Mouse (Mus musculus) MEL (cell line): ENCODE data around the gene Flnb. TPM values are rescaled to one million over a fixed set of nuclear protein-coding genes. Genes with fewer than 3 reads are reported as not detected.

Source experiments
- DNase-seq: peaks from one replicate; pipeline ENCODE4 v3.0.0; 2011; ENCODE audit warnings: low read depth, low spot score
- H3K27ac ChIP-seq: 2 replicates; pipeline ENCODE4 v1.5.1; 2012; ENCODE audit warnings: low read depth, mild to moderate bottlenecking, control low read depth, low read length, moderate library complexity; ENCODE audit not compliant: control insufficient read depth
- H3K27me3 ChIP-seq, 2 experiments: fragments of 150-350 bp in 1 of 2; sonication (generic) in 1 of 2; 2 replicates each; pipeline ENCODE4 v1.6.1; 2012; ENCODE audit warnings: low read length in 2 of 2, mild to moderate bottlenecking in 2 of 2, improper control_type of control experiment in 1 of 2, moderate library complexity in 1 of 2; ENCODE audit not compliant: insufficient read depth in 2 of 2, control insufficient read depth in 1 of 2
- H3K36me3 ChIP-seq, 2 experiments: 2 replicates each; pipeline ENCODE4 v1.6.1; 2012 to 2014; ENCODE audit warnings: low read length in 2 of 2, improper control_type of control experiment in 1 of 2, inconsistent platforms in 1 of 2, mild to moderate bottlenecking in 1 of 2; ENCODE audit not compliant: insufficient read depth in 2 of 2, control insufficient read depth in 1 of 2
- H3K4me1 ChIP-seq, 2 experiments: fragments of 150-350 bp in 1 of 2; sonication (generic) in 1 of 2; 2 replicates each; pipeline ENCODE4 v1.6.1; 2012; ENCODE audit warnings: low read length in 2 of 2, improper control_type of control experiment in 1 of 2, mild to moderate bottlenecking in 1 of 2; ENCODE audit not compliant: insufficient read depth in 2 of 2, control insufficient read depth in 1 of 2
- H3K4me3 ChIP-seq, 2 experiments: fragments of 150-350 bp in 1 of 2; sonication (generic) in 1 of 2; 2 replicates each; pipeline ENCODE4 v1.5.1; 2012; ENCODE audit warnings: low read depth in 2 of 2, low read length in 2 of 2, mild to moderate bottlenecking in 2 of 2, moderate library complexity in 2 of 2, control low read depth in 1 of 2, improper control_type of control experiment in 1 of 2; ENCODE audit not compliant: control insufficient read depth in 1 of 2, insufficient read depth in 1 of 2
- H3K79me2 ChIP-seq: 2 replicates; pipeline ENCODE4 v1.6.1; 2012; ENCODE audit warnings: mild to moderate bottlenecking, low read length, moderate library complexity; ENCODE audit not compliant: control insufficient read depth, poor library complexity, insufficient read depth
- H3K9ac ChIP-seq: 2 replicates; pipeline ENCODE4 v1.6.1; 2012; ENCODE audit warnings: low read depth, mild to moderate bottlenecking, control low read depth, low read length, moderate library complexity; ENCODE audit not compliant: control insufficient read depth, poor library complexity, severe bottlenecking
- H3K9me3 ChIP-seq: fragments of 150-350 bp; sonication (generic); replicated peaks from 2 replicates; pipeline ENCODE4 v1.6.1; 2012; ENCODE audit warnings: mild to moderate bottlenecking, low read length, improper control_type of control experiment, moderate library complexity; ENCODE audit not compliant: insufficient read depth
- CTCF ChIP-seq, 3 experiments: IDR thresholded peaks in 2 of 3; conservative IDR thresholded peaks in 1 of 3; 2 replicates each; pipeline ENCODE4 v1.5.1; 2011 to 2012; ENCODE audit warnings: low read length in 3 of 3, low read depth in 2 of 3, mild to moderate bottlenecking in 2 of 3, improper control_type of control experiment in 1 of 3, inconsistent platforms in 1 of 3, mixed read lengths in 1 of 3, moderate library complexity in 1 of 3; ENCODE audit not compliant: control insufficient read depth in 1 of 3, insufficient read depth in 1 of 3, poor library complexity in 1 of 3, severe bottlenecking in 1 of 3
- ELF1 ChIP-seq: IDR thresholded peaks from 2 replicates; pipeline ENCODE4 v1.6.1; 2014; ENCODE audit warnings: low read depth, mild to moderate bottlenecking, inconsistent platforms, low read length, improper control_type of control experiment, moderate library complexity
- EP300 ChIP-seq, 2 experiments: IDR thresholded peaks; 2 replicates each; pipeline ENCODE4 v1.6.1; 2011; ENCODE audit warnings: improper control_type of control experiment in 2 of 2, low read length in 2 of 2, low read depth in 1 of 2, mild to moderate bottlenecking in 1 of 2
- GATA1 ChIP-seq: IDR thresholded peaks from 2 replicates; pipeline ENCODE4 v1.6.1; 2011; ENCODE audit warnings: low read depth, low read length, improper control_type of control experiment
- HCFC1 ChIP-seq: IDR thresholded peaks from 2 replicates; pipeline ENCODE4 v1.6.1; 2012; ENCODE audit warnings: low read depth, mild to moderate bottlenecking, inconsistent platforms, low read length, improper control_type of control experiment, moderate library complexity
- KAT2A ChIP-seq: conservative IDR thresholded peaks from 2 replicates; pipeline ENCODE4 v1.6.1; 2012; ENCODE audit warnings: low read depth, low read length, improper control_type of control experiment, inconsistent platforms
- MAZ ChIP-seq: IDR thresholded peaks from 2 replicates; pipeline ENCODE4 v1.6.1; 2012; ENCODE audit warnings: low read depth, mild to moderate bottlenecking, inconsistent platforms, low read length, improper control_type of control experiment
- MYC ChIP-seq: IDR thresholded peaks from 2 replicates; pipeline ENCODE4 v1.6.1; 2011; ENCODE audit warnings: low read depth, mild to moderate bottlenecking, low read length, improper control_type of control experiment, moderate library complexity
- POLR2AphosphoS2 ChIP-seq: IDR thresholded peaks from 2 replicates; pipeline ENCODE4 v1.6.1; 2011; ENCODE audit warnings: low read length, improper control_type of control experiment
- RAD21 ChIP-seq: IDR thresholded peaks from 2 replicates; pipeline ENCODE4 v1.6.1; 2011; ENCODE audit warnings: mild to moderate bottlenecking, low read depth, low read length, improper control_type of control experiment
- RCOR1 ChIP-seq: IDR thresholded peaks from 2 replicates; pipeline ENCODE4 v1.6.1; 2012; ENCODE audit warnings: low read depth, mild to moderate bottlenecking, inconsistent platforms, low read length, improper control_type of control experiment
- SIN3A ChIP-seq: IDR thresholded peaks from 2 replicates; pipeline ENCODE4 v1.6.1; 2012; ENCODE audit warnings: low read length, improper control_type of control experiment, inconsistent platforms
- TCF12 ChIP-seq: IDR thresholded peaks from 2 replicates; pipeline ENCODE4 v1.6.1; 2014; ENCODE audit warnings: low read depth, mild to moderate bottlenecking, inconsistent platforms, low read length, improper control_type of control experiment, moderate library complexity
- ZMIZ1 ChIP-seq: IDR thresholded peaks from 2 replicates; pipeline ENCODE4 v1.6.1; 2012; ENCODE audit warnings: low read depth, mild to moderate bottlenecking, inconsistent platforms, low read length, improper control_type of control experiment, moderate library complexity
- ZNF384 ChIP-seq: IDR thresholded peaks from 2 replicates; pipeline ENCODE4 v1.6.1; 2012; ENCODE audit warnings: low read depth, mild to moderate bottlenecking, inconsistent platforms, low read length, improper control_type of control experiment
- polyA plus RNA-seq, 2 experiments: library from polyadenylated mRNA; stranded (reverse) in 1 of 2; unstranded in 1 of 2; fragments of >175 nt in 1 of 2; fragments of >200 nt in 1 of 2; gene quantifications; 2 replicates each; pipeline versions ENCODE4 v1.2.1 to v1.2.4; 2012; ENCODE audit warnings: low replicate concordance in 2 of 2, low read depth in 1 of 2; ENCODE audit not compliant: insufficient read length in 2 of 2, insufficient read depth in 1 of 2, missing spikeins in 1 of 2
- total RNA-seq: library from RNA; depleted of rRNA; stranded (reverse); fragments of 300-350 nt; gene quantifications from 2 replicates; pipeline ENCODE4 v1.2.3, GENCODE M21; 2012

The Flnb gene
- total and polyA plus RNA-seq, 3 experiments: 1.0 to 3.1 TPM; not detected in 1

DNA sequence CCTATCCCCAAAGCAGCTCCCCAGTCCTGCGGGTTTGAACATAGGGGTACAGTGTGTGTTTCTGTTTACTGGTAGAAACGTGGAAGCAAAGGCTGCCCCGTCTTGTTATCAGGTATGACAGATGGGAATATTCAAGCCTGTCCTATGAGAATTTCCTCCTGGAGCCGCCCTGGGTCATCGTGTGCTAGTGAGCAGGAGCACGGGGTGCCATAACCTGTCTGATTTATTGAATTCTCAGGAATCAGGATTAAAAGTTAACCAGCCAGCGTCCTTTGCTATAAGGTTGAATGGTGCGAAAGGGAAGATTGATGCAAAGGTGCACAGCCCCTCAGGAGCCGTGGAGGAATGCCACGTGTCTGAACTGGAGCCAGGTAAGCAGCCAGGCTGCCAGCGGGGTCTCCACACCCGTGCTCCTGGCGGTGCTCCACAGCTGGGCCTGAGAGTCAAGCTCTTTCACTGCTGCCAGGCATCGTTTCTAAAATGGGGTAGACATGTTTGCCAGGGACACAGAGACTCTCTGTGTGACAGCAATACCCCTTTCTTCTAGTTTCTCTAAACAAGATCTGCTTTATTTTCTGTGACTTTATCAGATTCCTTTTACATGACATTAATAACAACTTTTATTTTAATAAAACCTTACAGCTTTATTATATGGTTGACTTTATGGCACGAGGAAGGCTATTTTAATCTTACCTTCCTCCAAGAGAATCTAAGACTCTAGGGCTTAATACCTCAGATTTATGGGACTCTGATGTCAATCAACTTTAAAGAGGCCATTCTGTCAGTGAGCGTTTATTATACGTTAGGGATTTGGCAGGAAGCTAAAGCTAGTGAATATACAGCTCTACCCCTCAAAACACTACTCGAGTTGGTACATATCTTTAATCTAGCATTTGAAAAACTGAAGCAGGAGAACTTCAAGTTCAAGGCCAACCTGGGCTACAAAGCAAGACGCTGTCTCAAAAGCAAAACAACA is 121.3 kb downstream of the Flnb start (continued):
- TF ChIP-seq SIN3A: no peak
- no peak for TF ChIP-seq ELF1

DNA sequence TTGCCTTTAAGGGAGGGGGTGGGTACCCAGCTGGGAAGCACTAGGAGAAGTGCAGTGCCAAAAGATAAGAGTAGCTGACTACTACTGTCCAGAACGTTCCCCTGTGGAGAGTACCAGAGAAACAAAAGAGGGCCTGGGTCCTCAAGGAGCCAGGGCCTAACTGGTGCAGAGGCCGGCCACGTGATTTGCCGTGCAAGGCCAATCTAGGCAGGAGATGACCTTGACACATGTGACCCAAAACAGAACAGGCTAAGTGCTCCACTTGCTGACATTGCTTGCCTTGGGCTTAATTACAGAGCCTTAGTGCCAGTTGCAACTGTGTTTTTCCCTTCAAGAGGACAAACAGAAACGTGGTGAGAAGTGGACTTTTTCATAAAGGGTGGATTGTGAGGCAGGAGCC is 123.7 kb downstream of the Flnb start:
- H3K36me3 ChIP-seq: no peaks in the 10 kb centered on the region

DNA sequence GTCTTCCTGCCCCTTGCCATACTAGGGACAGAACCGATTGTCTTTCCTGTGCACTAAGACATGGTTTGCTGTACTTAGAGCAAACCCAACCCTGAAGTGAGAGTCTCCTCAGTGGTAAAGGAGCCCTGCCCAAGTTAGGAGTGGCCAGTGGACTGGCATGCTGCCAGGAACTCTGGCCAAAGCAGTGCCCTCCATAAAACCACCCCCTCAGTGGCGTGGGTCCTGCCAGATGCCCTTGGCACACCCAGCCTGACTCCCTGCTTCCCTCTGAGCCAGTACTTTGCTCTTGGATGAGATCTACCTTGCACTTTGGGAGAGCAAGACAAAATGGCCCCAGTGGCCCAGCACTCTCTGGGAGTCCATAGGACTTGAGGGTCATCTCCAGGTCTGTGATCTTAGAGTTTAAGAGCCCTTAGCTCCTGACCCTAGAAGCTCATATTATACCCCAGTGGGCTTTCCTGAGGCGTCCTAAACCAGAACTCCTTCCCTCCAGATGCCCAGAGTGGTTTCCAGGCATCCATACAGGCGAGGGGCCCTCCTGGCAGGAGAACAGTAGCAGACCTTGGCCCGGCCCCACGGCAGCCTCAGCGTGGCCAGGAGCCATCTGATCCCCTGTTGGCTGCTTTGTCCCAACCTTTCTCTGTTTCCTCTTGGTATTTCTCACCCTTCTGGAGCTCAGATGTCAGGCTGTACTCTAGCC is 125.5 kb downstream of the Flnb start:
- Histone ChIP-seq H3K4me3 (no peak overlapping the region), H3K4me1 (no peaks in the 10 kb centered on the region), H3K9me3 (no peaks in the 10 kb centered on the region), H3K79me2 (no peaks in the 10 kb centered on the region), H3K36me3 (no peaks in the 10 kb centered on the region), H3K9ac (no peak overlapping the region), H3K27me3 (no peaks in the 10 kb centered on the region), H3K27ac (no peak overlapping the region)
- DNase-seq: no peak
- TF ChIP-seq ZMIZ1: no peak
- TF ChIP-seq RAD21: no peak
- no peak for TF ChIP-seq EP300 (IDR thresholded peaks at IDR 0.05; ENCODE audit: low read depth in 1 of 2, low read length in 2 of 2)
- no peak for TF ChIP-seq HCFC1
- TF ChIP-seq TCF12: no peak
- no peak for TF ChIP-seq MAZ
- no peak for TF ChIP-seq POLR2AphosphoS2
- no peak for TF ChIP-seq RCOR1
- no peak for TF ChIP-seq GATA1
- no peak for TF ChIP-seq SIN3A
- TF ChIP-seq ZNF384: no peak
- TF ChIP-seq MYC: no peak
- no peak for TF ChIP-seq CTCF (IDR thresholded peaks at IDR 0.05 in 2 of 3, conservative IDR thresholded peaks at IDR 0.05 in 1 of 3; ENCODE audit: control insufficient read depth in 1 of 3, insufficient read depth in 1 of 3, low read depth in 2 of 3, low read length in 3 of 3, poor library complexity in 1 of 3, severe bottlenecking in 1 of 3)

More for the DNA sequence above, 123.7 kb downstream of the Flnb start:
- Histone ChIP-seq H3K4me3 (no peak overlapping the region), H3K79me2 (no peaks in the 10 kb centered on the region), H3K27ac (no peak overlapping the region), H3K27me3 (no peaks in the 10 kb centered on the region), H3K9me3 (no peaks in the 10 kb centered on the region), H3K4me1 (no peaks in the 10 kb centered on the region), H3K9ac (no peak overlapping the region)
- no peak for TF ChIP-seq KAT2A
- no peak for DNase-seq
